Mouse (Mus musculus) bone marrow, adult 2 months (tissue): ENCODE data around the gene Myh10.

Experiments used
- CTCF ChIP-seq: fragments of 200-500 bp; IDR thresholded peaks from 2 replicates; pipeline ENCODE4 v1.5.1; 2011; ENCODE audit warnings: low read length, control low read depth; ENCODE audit not compliant: control insufficient read depth, insufficient read depth
- POLR2A ChIP-seq: fragments of 200-500 bp; IDR thresholded peaks from 2 replicates; pipeline ENCODE4 v1.6.1; 2011; ENCODE audit warnings: low read depth, mild to moderate bottlenecking, control low read depth, low read length, borderline replicate concordance; ENCODE audit not compliant: control insufficient read depth

DNA sequence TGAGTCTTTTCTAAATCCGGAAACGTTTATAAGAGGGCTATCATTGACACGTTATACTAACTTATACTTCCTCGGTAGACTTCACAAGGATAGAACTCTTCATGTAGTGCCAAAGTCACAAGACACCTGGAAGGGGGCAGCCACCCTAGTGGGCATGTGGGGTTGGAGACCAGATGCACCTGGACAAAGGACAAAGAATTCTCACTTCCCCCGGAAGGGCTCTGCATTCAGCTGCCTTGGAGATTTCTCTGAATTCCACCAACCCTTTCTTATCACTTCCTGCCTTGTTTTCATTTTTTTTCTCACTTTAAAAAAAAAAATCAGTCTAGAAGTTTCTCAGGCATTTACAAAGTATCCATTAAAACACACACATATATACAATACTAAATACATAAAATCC lies 894 bp upstream of the Myh10 start:
- no peak for TF ChIP-seq CTCF
- TF ChIP-seq POLR2A = no peak
